Mouse (Mus musculus) forebrain, embryonic 12.5 days (tissue): Measurements from ENCODE around the gene Acot8. TPM values are rescaled to one million over a fixed set of nuclear protein-coding genes. Genes with fewer than 3 reads are reported as not detected.

Experiments used
- ATAC-seq: fragments of 200-750 bp; cut with Nextera tagmentation; 2 replicates; pipeline ENCODE4 v1.8.0; 2017; ENCODE audit warnings: moderate TSS enrichment; ENCODE audit not compliant: low FRiP score
- H3K27ac ChIP-seq: fragments of 300-500 bp; sonication (generic); 2 replicates; pipeline ENCODE4 v1.5.1; 2016; ENCODE audit warnings: mild to moderate bottlenecking
- H3K27me3 ChIP-seq: fragments of 300-500 bp; sonication (generic); 2 replicates; pipeline ENCODE4 v1.6.1; 2016; ENCODE audit warnings: mild to moderate bottlenecking
- H3K36me3 ChIP-seq: fragments of 300-500 bp; sonication (generic); replicated peaks from 2 replicates; pipeline ENCODE4 v1.6.1; 2016; ENCODE audit warnings: mild to moderate bottlenecking
- H3K4me1 ChIP-seq: fragments of 300-500 bp; sonication (generic); 2 replicates; pipeline ENCODE4 v1.6.1; 2016
- H3K4me2 ChIP-seq: fragments of 300-500 bp; sonication (generic); 2 replicates; pipeline ENCODE4 v1.6.1; 2016; ENCODE audit warnings: mild to moderate bottlenecking, moderate library complexity
- H3K4me3 ChIP-seq: fragments of 300-500 bp; sonication (generic); replicated peaks from 2 replicates; pipeline ENCODE4 v1.5.1; 2016; ENCODE audit warnings: mild to moderate bottlenecking
- H3K9ac ChIP-seq: fragments of 300-500 bp; sonication (generic); 2 replicates; pipeline ENCODE4 v1.6.1; 2016; ENCODE audit warnings: mild to moderate bottlenecking
- H3K9me3 ChIP-seq: fragments of 300-500 bp; sonication (generic); 2 replicates; pipeline ENCODE4 v1.6.1; 2016
- WGBS: fragments of 180-500 bp; shearing (Covaris S2); methylation state at CpG from one replicate; pipeline ENCODE4 v1.1.7; 2016; 5-methylcytosine and 5-hydroxymethylcytosine counted together
- polyA plus RNA-seq: library from polyadenylated mRNA; unstranded; fragments of >200 nt; fragmentation: Nextera tagmentation; extraction: Ambion mirVana; gene quantifications from 2 replicates; pipeline ENCODE4 v1.2.1, GENCODE M21; 2016

Acot8 gene
- polyA plus RNA-seq, 1 experiment from 2014 or later: 13.7 TPM

GRCm38 (mm10) chr2:164760059-164760833, 44.4 kb downstream of the Acot8 start:
- WGBS: 90% methylated on average over 4 of the region's 4 CpGs
- Histone ChIP-seq H3K27me3 (no peaks in the 10 kb centered on the region), H3K4me2 (no peak overlapping the region), H3K4me1 (no peaks in the 10 kb centered on the region), H3K4me3 (no peak overlapping the region), H3K9me3 (no peaks in the 10 kb centered on the region), H3K36me3 (peaks cover 91% of the 10 kb centered on the region), H3K9ac (no peak overlapping the region), H3K27ac (no peak overlapping the region)
- no peak for ATAC-seq

- no peak overlapping the region for H3K4me2 ChIP-seq
- no peak overlapping the region for H3K9ac ChIP-seq
- no peak overlapping the region for H3K4me3 ChIP-seq
- no peak overlapping the region for H3K27ac ChIP-seq
- H3K4me1 ChIP-seq: no peaks in the 10 kb centered on the region
- ATAC-seq: no peak
- H3K36me3 ChIP-seq: peaks cover 98% of the 10 kb centered on the region
- 73% methylated on average over 1 of the region's 1 CpGs for WGBS
- no peaks in the 10 kb centered on the region for H3K9me3 ChIP-seq
- no peaks in the 10 kb centered on the region for H3K27me3 ChIP-seq
Observed at GRCm38 (mm10) chr2:164758692-164759091, 46.0 kb downstream of the Acot8 start.

GRCm38 (mm10) chr2:164757841-164758240, 46.8 kb downstream of the Acot8 start:
- no peak for ATAC-seq
- H3K4me2 ChIP-seq: no peak overlapping the region
- H3K27ac ChIP-seq: no peak overlapping the region
- H3K9ac ChIP-seq: no peak overlapping the region
- no peaks in the 10 kb centered on the region for H3K27me3 ChIP-seq
- H3K36me3 ChIP-seq: peaks cover 99% of the 10 kb centered on the region
- no peaks in the 10 kb centered on the region for H3K4me1 ChIP-seq
- 93% methylated on average over 11 of the region's 11 CpGs for WGBS
- H3K9me3 ChIP-seq: no peaks in the 10 kb centered on the region
- no peak overlapping the region for H3K4me3 ChIP-seq

DNA sequence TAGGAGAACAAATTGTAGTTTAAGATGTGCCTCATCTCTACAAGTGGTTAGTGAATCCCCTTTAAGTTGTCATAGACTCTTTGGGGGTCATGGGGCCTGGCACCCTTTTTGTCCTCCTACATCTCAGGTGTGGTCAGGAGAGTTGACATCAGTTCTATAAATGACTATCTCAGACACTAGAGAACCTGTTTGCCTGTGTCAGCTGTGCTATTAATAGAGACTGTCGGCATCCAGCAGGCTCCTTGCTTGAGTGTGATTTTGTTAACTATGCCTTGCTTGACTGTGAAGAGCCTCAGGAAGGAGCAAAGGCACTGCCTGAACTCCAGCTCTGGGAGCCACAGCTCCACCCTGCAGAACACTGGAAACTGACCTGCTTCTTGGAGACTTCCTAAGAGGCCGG, 49.9 kb downstream of the Acot8 start:
- H3K27ac ChIP-seq: no peak overlapping the region
- no peak overlapping the region for H3K4me3 ChIP-seq
- H3K27me3 ChIP-seq: no peaks in the 10 kb centered on the region
- ATAC-seq: no peak
- 88% methylated on average over 2 of the region's 2 CpGs for WGBS
- no peaks in the 10 kb centered on the region for H3K4me1 ChIP-seq
- H3K4me2 ChIP-seq: no peak overlapping the region
- peaks cover 95% of the 10 kb centered on the region for H3K36me3 ChIP-seq
- no peak overlapping the region for H3K9ac ChIP-seq
- H3K9me3 ChIP-seq: no peaks in the 10 kb centered on the region

GRCm38 (mm10) chr2:164754105-164754504, 50.6 kb downstream of the Acot8 start:
- Histone ChIP-seq H3K36me3 (peaks cover 91% of the 10 kb centered on the region), H3K27me3 (no peaks in the 10 kb centered on the region), H3K4me3 (no peak overlapping the region), H3K4me1 (no peaks in the 10 kb centered on the region), H3K27ac (no peak overlapping the region), H3K9me3 (no peaks in the 10 kb centered on the region), H3K4me2 (no peak overlapping the region), H3K9ac (no peak overlapping the region)
- 92% methylated on average over 11 of the region's 11 CpGs for WGBS
- ATAC-seq: no peak

DNA sequence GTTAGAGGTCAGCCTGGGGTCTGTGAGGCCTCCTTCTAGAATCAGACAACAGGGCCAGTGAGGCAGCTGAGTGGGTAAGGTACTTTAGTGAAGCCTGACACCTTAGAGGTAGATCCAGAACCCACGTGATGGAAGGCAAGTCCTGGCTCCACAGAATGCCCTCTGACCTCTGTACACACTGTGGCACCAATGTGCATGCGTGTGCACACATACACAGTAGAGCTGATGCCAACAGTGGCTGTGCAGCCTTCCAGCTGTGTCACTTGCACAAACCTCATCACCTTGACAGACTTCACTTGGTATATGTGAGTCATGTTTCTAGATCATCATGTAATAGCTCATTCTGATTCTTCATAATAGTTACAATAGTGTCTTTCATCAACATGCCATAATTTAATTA, 52.2 kb downstream of the Acot8 start:
- H3K9ac ChIP-seq: no peak overlapping the region
- H3K4me1 ChIP-seq: peaks cover 7% of the 10 kb centered on the region
- no peaks in the 10 kb centered on the region for H3K9me3 ChIP-seq
- ATAC-seq: no peak
- H3K27me3 ChIP-seq: no peaks in the 10 kb centered on the region
- H3K36me3 ChIP-seq: peaks cover 91% of the 10 kb centered on the region
- no peak overlapping the region for H3K4me2 ChIP-seq
- WGBS: 87% methylated on average over 2 of the region's 2 CpGs
- H3K4me3 ChIP-seq: no peak overlapping the region
- H3K27ac ChIP-seq: no peak overlapping the region

DNA sequence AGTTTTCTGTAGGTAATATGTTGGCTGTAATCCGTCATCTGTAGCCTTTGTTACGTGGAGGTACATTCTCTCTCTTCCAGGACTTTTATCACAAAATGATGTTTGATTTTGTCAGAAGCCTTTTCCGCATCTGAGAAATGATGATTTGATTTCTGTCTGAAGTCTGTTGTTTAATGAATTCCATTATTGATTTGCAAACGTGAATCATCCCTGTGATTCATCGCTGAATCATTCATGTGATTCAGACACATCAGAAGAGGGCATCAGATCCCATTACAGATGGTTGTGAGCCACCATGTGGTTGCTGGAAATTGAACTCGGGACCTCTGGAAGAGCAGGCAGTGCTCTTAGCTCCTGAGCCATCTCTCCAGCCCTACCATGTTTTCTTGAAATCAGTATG, 55.7 kb downstream of the Acot8 start:
- H3K27ac ChIP-seq: no peak overlapping the region
- H3K9me3 ChIP-seq: no peaks in the 10 kb centered on the region
- no peak overlapping the region for H3K4me2 ChIP-seq
- peaks cover 3% of the 10 kb centered on the region; the same call in 1 of the 2 replicates for H3K27me3 ChIP-seq
- H3K4me1 ChIP-seq: peaks cover 25% of the 10 kb centered on the region
- H3K9ac ChIP-seq: no peak overlapping the region
- WGBS: 91% methylated on average over 6 of the region's 6 CpGs
- H3K36me3 ChIP-seq: peaks cover 58% of the 10 kb centered on the region
- H3K4me3 ChIP-seq: no peak overlapping the region
- no peak for ATAC-seq

DNA sequence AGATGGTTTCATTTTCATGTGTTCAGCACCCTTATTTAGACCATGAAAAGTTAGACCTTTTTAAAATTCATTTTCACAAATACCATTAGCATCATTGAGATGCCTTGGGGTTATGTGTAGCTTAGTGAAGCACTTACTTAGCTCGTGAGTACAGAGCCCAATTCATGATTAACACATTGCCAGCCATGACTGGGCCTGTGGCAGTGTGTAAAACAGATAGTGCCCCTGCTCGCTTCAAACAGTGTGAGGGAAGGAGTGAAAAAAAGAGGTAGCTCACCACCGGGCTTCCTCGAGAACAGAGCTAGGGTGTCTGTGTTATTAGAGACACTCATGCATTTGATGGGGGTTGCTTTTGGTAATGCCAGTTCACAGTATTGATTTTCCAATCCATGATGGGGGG, 56.5 kb downstream of the Acot8 start:
- Histone ChIP-seq H3K9ac (no peak overlapping the region), H3K4me2 (no peak overlapping the region), H3K4me3 (no peak overlapping the region), H3K27ac (no peak overlapping the region), H3K27me3 (peaks cover 4% of the 10 kb centered on the region; the same call in 1 of the 2 replicates), H3K9me3 (no peaks in the 10 kb centered on the region), H3K36me3 (peaks cover 50% of the 10 kb centered on the region), H3K4me1 (peaks cover 25% of the 10 kb centered on the region)
- ATAC-seq: no peak
- 92% methylated on average over 4 of the region's 4 CpGs for WGBS

- H3K4me1 ChIP-seq: peaks cover 25% of the 10 kb centered on the region
- H3K27me3 ChIP-seq: peaks cover 4% of the 10 kb centered on the region; the same call in 1 of the 2 replicates
- H3K27ac ChIP-seq: no peak overlapping the region
- peak overlapping the region; percentile 95 for H3K4me3 ChIP-seq
- 62% methylated on average over 8 of the region's 8 CpGs for WGBS
- ATAC-seq: 0 out of 2 replicates have a peak, but pooled peaks have one; percentile 18
- peak overlapping the region; percentile 77 for H3K4me2 ChIP-seq
- no peaks in the 10 kb centered on the region for H3K9me3 ChIP-seq
- H3K36me3 ChIP-seq: peaks cover 37% of the 10 kb centered on the region
- H3K9ac ChIP-seq: peak overlapping the region; percentile 90
Observed at GRCm38 (mm10) chr2:164746693-164747092, 58.0 kb downstream of the Acot8 start.

- H3K9ac ChIP-seq: peak within 1 kb of the TSS; percentile 90
- H3K9me3 ChIP-seq: no peaks in the 10 kb centered on the region
- peak within 1 kb of the TSS; percentile 77 for H3K4me2 ChIP-seq
- peaks cover 25% of the 10 kb centered on the region for H3K4me1 ChIP-seq
- peak within 1 kb of the TSS; percentile 95 for H3K4me3 ChIP-seq
- peak; percentile 93 for ATAC-seq
- H3K27me3 ChIP-seq: peaks cover 4% of the 10 kb centered on the region; the same call in 1 of the 2 replicates
- peak within 1 kb of the TSS; percentile 69; the same call in 1 of the 2 replicates for H3K27ac ChIP-seq
- peaks cover 30% of the 10 kb centered on the region for H3K36me3 ChIP-seq
- WGBS: under 1% methylated on average over 56 of the region's 70 CpGs
Observed at GRCm38 (mm10) chr2:164745843-164746479, 58.7 kb downstream of the Acot8 start, which contains the start of the genes Wfdc3 and Dnttip1. Gene Wfdc3, minus strand, starts transcription at chr2:164745931. Gene Dnttip1, plus strand, starts transcription at chr2:164745983.

- Histone ChIP-seq H3K36me3 (peaks cover 21% of the 10 kb centered on the region), H3K4me1 (peaks cover 25% of the 10 kb centered on the region), H3K4me3 (peak overlapping the region; percentile 95), H3K27me3 (peaks cover 4% of the 10 kb centered on the region; the same call in 1 of the 2 replicates), H3K9me3 (no peaks in the 10 kb centered on the region), H3K27ac (no peak overlapping the region), H3K4me2 (peak overlapping the region; percentile 77), H3K9ac (peak overlapping the region; percentile 90; the same call in 1 of the 2 replicates)
- ATAC-seq: no peak
- WGBS: 78% methylated on average over 13 of the region's 13 CpGs
Observed at GRCm38 (mm10) chr2:164744987-164745386, 59.7 kb downstream of the Acot8 start.
